In genomic region chr19:4018743-4019583, GRCm38 (mm10) we compare ENCODE assay signal across 8 mouse cellular contexts. TPM values are rescaled to one million over a fixed set of nuclear protein-coding genes. Genes with fewer than 3 reads are reported as not detected.
DNase-seq lines count a peak whose midpoint lies in the region; ATAC-seq and TF ChIP-seq lines count a peak whose summit lies in the region.

No protein-coding gene starts in this region.

- intact Hi-C loops in heart, postnatal 25 days (cut with DNase I): loop anchor here (1.0 to 5.0 kb wide), 2 partner anchors 29 to 208 kb away; no protein-coding TSS in a partner anchor

- WGBS in forebrain, embryonic 14.5 days: 26% methylated on average over 18 of the region's 18 CpGs

- 0 out of 2 replicates have a peak, but pooled peaks cover 6% of the 10 kb centered on the region for H3K27me3 ChIP-seq in G1E (ENCODE audit: insufficient read depth, low read length)
- no peaks in the 10 kb centered on the region for H3K27me3 ChIP-seq in forebrain, embryonic 14.5 days (replicated peaks; ENCODE audit: control insufficient read depth, insufficient read depth, low read length)

- no peak for ATAC-seq in G1E (ENCODE audit: extremely low read depth, insufficient number of reproducible peaks, low FRiP score, poor library complexity, severe bottlenecking)
- ATAC-seq in forebrain, embryonic 14.5 days: peak; percentile 66; the same call in 1 of the 2 replicates
- peak; percentile 88 for ATAC-seq in neutrophil, adult 5-6 weeks (ENCODE audit: extremely low read depth, insufficient number of reproducible peaks, low FRiP score, poor library complexity, severe bottlenecking)

- peaks cover 20% of the 10 kb centered on the region for H3K4me1 ChIP-seq in G1E (ENCODE audit: insufficient read depth, low read depth, low read length)
- H3K4me1 ChIP-seq in forebrain, embryonic 14.5 days (ENCODE audit: control insufficient read depth, insufficient read depth, low read length): no peaks in the 10 kb centered on the region

- peak; percentile 5; the same call in 1 of the 2 replicates for TF ChIP-seq CTCF in G1E (IDR thresholded peaks at IDR 0.05; ENCODE audit: low read depth, low read length)

- no peaks in the 10 kb centered on the region for H3K9me3 ChIP-seq in G1E (replicated peaks)
- H3K9me3 ChIP-seq in forebrain, embryonic 14.5 days (replicated peaks; ENCODE audit: control insufficient read depth, low read length): no peaks in the 10 kb centered on the region

- no peaks in the 10 kb centered on the region for H3K36me3 ChIP-seq in G1E (replicated peaks)
- H3K36me3 ChIP-seq in forebrain, embryonic 14.5 days (ENCODE audit: control insufficient read depth, insufficient read depth, low read length): no peaks in the 10 kb centered on the region

- H3K4me3 ChIP-seq in G1E (ENCODE audit: low read depth, low read length): no peak overlapping the region
- no peak overlapping the region for H3K4me3 ChIP-seq in forebrain, embryonic 14.5 days (ENCODE audit: low read depth, low read length)

- H3K27ac ChIP-seq in forebrain, embryonic 14.5 days (ENCODE audit: low read depth, low read length): no peak overlapping the region

- no peak overlapping the region for H3K9ac ChIP-seq in forebrain, embryonic 14.5 days (ENCODE audit: low read length)

- H3K4me2 ChIP-seq in forebrain, embryonic 14.5 days (ENCODE audit: low read length): no peak overlapping the region

- DNase-seq in G1E (ENCODE audit: low spot score): peak; percentile 47
- peak; percentile 84 for DNase-seq in cerebellum, adult 11 months
- DNase-seq in forebrain, embryonic 14.5 days (ENCODE audit: low spot score): peak; percentile 87
- peak; percentile 71 for DNase-seq in heart, postnatal 25 days (ENCODE audit: low spot score)
- DNase-seq in layer of hippocampus, adult 11-12 months (ENCODE audit: low spot score): peak; percentile 84
- peak; percentile 85 to 91 for DNase-seq in lung, adult 18-20 months
- peak; percentile 73 for DNase-seq in thymus, postnatal 0 days (ENCODE audit: low spot score)

RNA-seq across cellular contexts. Expression of gene Ndufv1, which starts 6.4 kb away (rescaled TPM):
- 84.1 and 109 TPM in 2 replicates for total RNA-seq in G1E (2014; fragmentation: Nextera tagmentation)
- total RNA-seq in G1E (2017): 181 and 191 TPM in 2 replicates
- polyA plus RNA-seq in G1E (2012): 338 and 348 TPM in 2 replicates
- polyA plus RNA-seq in forebrain, embryonic 14.5 days (2014; fragmentation: Nextera tagmentation; extraction: Ambion mirVana): 238 and 254 TPM in 2 replicates
- total RNA-seq in heart, postnatal 25 days (2021): 1,000 to 10,000 TPM; 1,136 to 1,167 TPM
- total RNA-seq in neutrophil, adult 5-6 weeks (2017): 63.9 and 64.6 TPM in 2 replicates
- 191 and 194 TPM in 2 replicates for polyA plus RNA-seq in thymus, postnatal 0 days (2015; fragmentation: Nextera tagmentation; extraction: Ambion mirVana)

RNA-seq across cellular contexts. Expression of gene Doc2g, which starts 15.8 kb away (rescaled TPM):
- total RNA-seq in G1E (2014; fragmentation: Nextera tagmentation) (4.7 and 5.4 TPM in 2 replicates), G1E (2017) (1.9 and 3.3 TPM in 2 replicates)
- 10.0 and 10.1 TPM in 2 replicates for polyA plus RNA-seq in G1E (2012)
- 3.2 and 5.4 TPM in 2 replicates for polyA plus RNA-seq in forebrain, embryonic 14.5 days (2014; fragmentation: Nextera tagmentation; extraction: Ambion mirVana)
- 100 to 1,000 TPM; 148 to 152 TPM for total RNA-seq in heart, postnatal 25 days (2021)
- total RNA-seq in neutrophil, adult 5-6 weeks (2017): 4.0 and 7.2 TPM in 2 replicates
- 1.3 and 1.6 TPM in 2 replicates for polyA plus RNA-seq in thymus, postnatal 0 days (2015; fragmentation: Nextera tagmentation; extraction: Ambion mirVana)

RNA-seq across cellular contexts. Expression of gene Gm49405, which starts 18.5 kb away (rescaled TPM):
- total RNA-seq in G1E (2014; fragmentation: Nextera tagmentation): 1.9 and 3.2 TPM in 2 replicates
- 1.2 and 1.7 TPM in 2 replicates for total RNA-seq in G1E (2017)
- polyA plus RNA-seq in G1E (2012): 3.7 and 4.7 TPM in 2 replicates
- polyA plus RNA-seq in forebrain, embryonic 14.5 days (2014; fragmentation: Nextera tagmentation; extraction: Ambion mirVana): 2.2 and 3.8 TPM in 2 replicates
- 1 to 10 TPM; 2.0 to 2.2 TPM for total RNA-seq in heart, postnatal 25 days (2021)
- 6.2 and 7.5 TPM in 2 replicates for total RNA-seq in neutrophil, adult 5-6 weeks (2017)
- polyA plus RNA-seq in thymus, postnatal 0 days (2015; fragmentation: Nextera tagmentation; extraction: Ambion mirVana): 0.98 and 1.6 TPM in 2 replicates

RNA-seq across cellular contexts. Expression of gene Nudt8, which starts 18.6 kb away (rescaled TPM):
- total RNA-seq in G1E (2014; fragmentation: Nextera tagmentation) (11.0 and 13.1 TPM in 2 replicates), G1E (2017) (11.7 and 19.5 TPM in 2 replicates)
- 22.4 and 24.1 TPM in 2 replicates for polyA plus RNA-seq in G1E (2012)
- polyA plus RNA-seq in forebrain, embryonic 14.5 days (2014; fragmentation: Nextera tagmentation; extraction: Ambion mirVana): 35.6 and 41.1 TPM in 2 replicates
- 100 to 1,000 TPM; 109 to 118 TPM for total RNA-seq in heart, postnatal 25 days (2021)
- total RNA-seq in neutrophil, adult 5-6 weeks (2017): 7.0 and 15.5 TPM in 2 replicates
- 40.4 and 42.5 TPM in 2 replicates for polyA plus RNA-seq in thymus, postnatal 0 days (2015; fragmentation: Nextera tagmentation; extraction: Ambion mirVana)

RNA-seq across cellular contexts. Expression of gene Gstp1, which starts 18.8 kb away (rescaled TPM):
- 48.7 and 86.5 TPM in 2 replicates for total RNA-seq in G1E (2014; fragmentation: Nextera tagmentation)
- 36.8 and 46.2 TPM in 2 replicates for total RNA-seq in G1E (2017)
- 38.7 and 64.2 TPM in 2 replicates for polyA plus RNA-seq in G1E (2012)
- polyA plus RNA-seq in forebrain, embryonic 14.5 days (2014; fragmentation: Nextera tagmentation; extraction: Ambion mirVana): 369 and 398 TPM in 2 replicates
- total RNA-seq in heart, postnatal 25 days (2021): 100 to 1,000 TPM; 321 to 327 TPM
- 53.2 and 68.1 TPM in 2 replicates for total RNA-seq in neutrophil, adult 5-6 weeks (2017)
- polyA plus RNA-seq in thymus, postnatal 0 days (2015; fragmentation: Nextera tagmentation; extraction: Ambion mirVana): 609 and 681 TPM in 2 replicates

Comparison
In these comparisons a context has a peak if more than half of its experiments do, and no peak if none do; other contexts are left out.
1. RNA of gene Ndufv1, which starts 6.4 kb away (total RNA-seq): 1,136 to 1,167 TPM in heart, postnatal 25 days; 84.1 to 191 TPM in G1E and 63.9 to 64.6 TPM in neutrophil, adult 5-6 weeks; every median in the first group is over 4 times any median in the second.
2. RNA of gene Doc2g, which starts 15.8 kb away (total RNA-seq): 148 to 152 TPM in heart, postnatal 25 days; 1.9 to 5.4 TPM in G1E and 4.0 to 7.2 TPM in neutrophil, adult 5-6 weeks; every median in the first group is over 10 times any median in the second.
3. Peak in every context shown above with its lines, with median percentiles within 50 percentile points of each other: DNase-seq.